Mouse (Mus musculus): ENCODE measurements around the gene Qdpr. TPM values are rescaled to one million over a fixed set of nuclear protein-coding genes. Genes with fewer than 3 reads are reported as not detected.

Qdpr gene
- polyA plus RNA-seq, 1 experiment = 21.6 TPM

DNA sequence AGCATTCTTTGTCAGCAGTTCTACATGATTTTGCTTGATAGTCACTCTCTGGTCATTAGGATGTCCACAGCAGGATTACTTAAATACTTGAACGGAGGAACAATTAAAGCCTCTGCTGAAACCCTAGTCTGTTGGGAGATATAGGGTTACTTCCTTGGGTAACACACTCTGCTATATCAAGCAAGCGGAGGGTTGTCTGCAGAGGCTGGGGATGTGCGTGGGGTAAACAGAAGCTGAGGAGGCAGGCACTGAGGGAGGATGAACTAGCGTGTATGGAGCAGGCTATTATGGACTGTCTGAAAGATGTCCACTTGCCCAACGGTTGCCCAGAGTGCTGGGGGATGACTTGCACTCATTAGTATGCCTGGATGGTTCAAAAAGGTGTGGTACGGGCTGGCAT is 3.4 kb upstream of the Qdpr start, which contains the start of gene Clrn2:
Gene Clrn2 (plus strand): TSS at position 301 of the 400 bp plus-strand sequence.
- TF ChIP-seq POLR2A (IDR thresholded peaks at IDR 0.05; ENCODE audit: control insufficient read depth, low read depth, low read length) = no peak
- TF ChIP-seq CTCF (IDR thresholded peaks at IDR 0.05; ENCODE audit: control insufficient read depth, insufficient read depth, insufficient replicate concordance, low read depth, low read length) = no peak
- peaks cover 9% of the 10 kb centered on the region for H3K4me1 ChIP-seq (ENCODE audit: control insufficient read depth, insufficient read depth, low read length)
- H3K4me3 ChIP-seq (ENCODE audit: control insufficient read depth, low read depth, low read length) = no peak within 1 kb of the TSS
- H3K27ac ChIP-seq (ENCODE audit: control insufficient read depth, insufficient read depth, low read depth, low read length) = no peak within 1 kb of the TSS
- H3K36me3 ChIP-seq (ENCODE audit: control insufficient read depth, insufficient read depth, low read length) = no peaks in the 10 kb centered on the region
- H3K27me3 ChIP-seq (ENCODE audit: control insufficient read depth, insufficient read depth, low read length) = no peaks in the 10 kb centered on the region

DNA sequence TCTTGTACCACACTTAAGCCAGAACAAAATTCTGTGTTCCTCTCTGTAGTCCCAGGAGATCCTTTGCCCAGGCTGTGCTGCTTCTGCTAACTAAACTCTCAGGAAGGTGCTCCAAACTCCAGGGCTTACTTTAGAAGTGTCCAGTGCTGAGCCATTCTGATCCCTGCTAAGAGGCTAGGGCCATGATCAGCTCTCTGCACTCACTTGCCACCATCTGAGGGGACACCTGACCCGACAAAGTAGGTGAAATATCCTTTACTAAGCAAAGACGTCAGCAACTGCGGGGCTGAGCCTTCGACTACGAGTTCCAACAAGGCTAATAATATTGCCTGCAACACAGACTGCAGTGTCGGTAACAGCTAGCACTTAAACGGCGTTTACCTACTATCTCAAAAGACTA is 830 bp downstream of the Qdpr start:
- TF ChIP-seq CTCF (IDR thresholded peaks at IDR 0.05; ENCODE audit: control insufficient read depth, insufficient read depth, insufficient replicate concordance, low read depth, low read length) = no peak
- TF ChIP-seq POLR2A (IDR thresholded peaks at IDR 0.05; ENCODE audit: control insufficient read depth, low read depth, low read length) = no peak
- Histone ChIP-seq H3K36me3 (ENCODE audit: control insufficient read depth, insufficient read depth, low read length) (no peaks in the 10 kb centered on the region), H3K4me1 (ENCODE audit: control insufficient read depth, insufficient read depth, low read length) (peaks cover 9% of the 10 kb centered on the region), H3K27ac (ENCODE audit: control insufficient read depth, insufficient read depth, low read depth, low read length) (no peak overlapping the region), H3K4me3 (ENCODE audit: control insufficient read depth, low read depth, low read length) (peak overlapping the region; percentile 16; the same call in 1 of the 2 replicates), H3K27me3 (ENCODE audit: control insufficient read depth, insufficient read depth, low read length) (no peaks in the 10 kb centered on the region)

DNA sequence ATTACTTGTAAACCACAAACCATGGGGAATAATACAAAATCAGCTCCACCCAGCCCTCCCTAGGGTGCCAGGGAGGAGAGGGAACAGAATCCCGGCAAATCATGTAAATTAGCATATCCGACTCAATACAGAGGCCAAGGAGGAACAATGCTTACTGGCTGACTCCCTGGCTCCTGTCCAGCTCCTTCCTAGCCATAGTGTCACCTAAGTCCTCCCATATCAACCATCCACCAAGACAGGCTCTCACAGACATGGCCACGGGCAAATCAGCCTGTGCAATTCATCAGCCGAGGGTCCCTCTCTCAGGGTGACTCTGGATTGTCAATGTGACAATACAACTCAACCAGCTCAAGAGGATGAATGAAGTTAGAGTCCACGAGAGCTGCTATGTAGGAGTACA is 1.4 kb downstream of the Qdpr start:
- Histone ChIP-seq H3K4me1 (ENCODE audit: control insufficient read depth, insufficient read depth, low read length) (peaks cover 9% of the 10 kb centered on the region), H3K4me3 (ENCODE audit: control insufficient read depth, low read depth, low read length) (no peak overlapping the region)

DNA sequence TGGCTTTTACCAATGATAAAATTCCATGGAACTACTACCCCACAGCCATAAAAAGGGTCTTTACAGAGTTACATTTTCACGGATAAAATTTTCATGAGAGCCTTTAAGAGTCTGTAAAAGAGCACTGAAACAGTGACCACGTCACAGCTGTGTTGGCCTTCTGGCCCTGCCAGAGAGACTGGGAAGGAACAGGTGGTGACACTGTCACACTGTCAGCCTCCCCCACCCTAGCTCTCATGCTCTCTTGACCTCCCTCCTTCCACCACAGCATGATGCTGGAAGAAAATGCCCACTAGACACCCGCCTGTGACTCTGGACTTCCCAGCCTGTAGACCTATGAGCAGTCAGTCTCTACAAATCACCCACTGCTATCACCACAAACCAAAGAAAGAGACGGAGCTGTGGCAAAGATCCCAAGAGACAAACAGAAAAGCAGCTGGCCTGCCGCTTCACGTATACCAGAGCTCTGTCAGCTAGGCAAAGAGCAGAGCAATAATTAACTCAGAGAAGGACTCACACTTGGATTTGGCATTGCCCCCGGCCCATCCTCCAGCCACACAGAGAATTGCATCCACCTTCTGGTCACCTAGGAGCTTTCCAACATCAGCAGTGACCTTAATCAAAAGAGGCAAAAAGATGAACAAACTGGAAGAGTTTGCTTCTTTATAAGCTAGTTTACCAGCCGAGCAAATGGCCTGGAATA is 5.8 kb downstream of the Qdpr start:
- Histone ChIP-seq H3K27me3 (ENCODE audit: control insufficient read depth, insufficient read depth, low read length) (no peaks in the 10 kb centered on the region), H3K36me3 (ENCODE audit: control insufficient read depth, insufficient read depth, low read length) (no peaks in the 10 kb centered on the region), H3K4me3 (ENCODE audit: control insufficient read depth, low read depth, low read length) (no peak overlapping the region), H3K27ac (ENCODE audit: control insufficient read depth, insufficient read depth, low read depth, low read length) (no peak overlapping the region), H3K4me1 (ENCODE audit: control insufficient read depth, insufficient read depth, low read length) (peaks cover 8% of the 10 kb centered on the region)
- TF ChIP-seq CTCF (IDR thresholded peaks at IDR 0.05; ENCODE audit: control insufficient read depth, insufficient read depth, insufficient replicate concordance, low read depth, low read length) = no peak
- TF ChIP-seq POLR2A (IDR thresholded peaks at IDR 0.05; ENCODE audit: control insufficient read depth, low read depth, low read length) = no peak

More for the DNA sequence above, 1.4 kb downstream of the Qdpr start:
- TF ChIP-seq POLR2A (IDR thresholded peaks at IDR 0.05; ENCODE audit: control insufficient read depth, low read depth, low read length) (no peak), CTCF (IDR thresholded peaks at IDR 0.05; ENCODE audit: control insufficient read depth, insufficient read depth, insufficient replicate concordance, low read depth, low read length) (no peak)
- no peaks in the 10 kb centered on the region for H3K36me3 ChIP-seq (ENCODE audit: control insufficient read depth, insufficient read depth, low read length)
- no peak overlapping the region for H3K27ac ChIP-seq (ENCODE audit: control insufficient read depth, insufficient read depth, low read depth, low read length)
- H3K27me3 ChIP-seq (ENCODE audit: control insufficient read depth, insufficient read depth, low read length) = no peaks in the 10 kb centered on the region

DNA sequence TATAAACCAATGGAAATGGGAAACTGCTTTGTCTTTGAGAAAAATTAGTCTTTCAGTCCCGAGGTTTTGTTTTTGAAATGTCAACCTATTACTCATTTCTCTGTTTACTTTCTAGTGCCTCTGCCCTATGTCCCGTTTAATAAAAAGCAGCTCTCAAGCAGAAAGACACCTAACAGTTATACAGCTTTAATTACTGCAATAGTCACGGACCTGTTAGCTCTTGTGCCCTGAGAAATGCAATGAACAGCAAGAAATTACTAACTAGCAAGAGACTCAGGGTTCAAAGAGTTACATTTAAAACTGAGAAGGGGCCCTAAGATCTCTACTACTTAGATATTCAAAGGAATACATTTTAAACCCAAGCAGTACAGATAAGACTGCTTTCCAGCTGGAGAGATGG is 8.3 kb downstream of the Qdpr start:
- TF ChIP-seq CTCF (IDR thresholded peaks at IDR 0.05; ENCODE audit: control insufficient read depth, insufficient read depth, insufficient replicate concordance, low read depth, low read length) = no peak
- no peak for TF ChIP-seq POLR2A (IDR thresholded peaks at IDR 0.05; ENCODE audit: control insufficient read depth, low read depth, low read length)
- Histone ChIP-seq H3K36me3 (ENCODE audit: control insufficient read depth, insufficient read depth, low read length) (no peaks in the 10 kb centered on the region), H3K27ac (ENCODE audit: control insufficient read depth, insufficient read depth, low read depth, low read length) (no peak overlapping the region)

DNA sequence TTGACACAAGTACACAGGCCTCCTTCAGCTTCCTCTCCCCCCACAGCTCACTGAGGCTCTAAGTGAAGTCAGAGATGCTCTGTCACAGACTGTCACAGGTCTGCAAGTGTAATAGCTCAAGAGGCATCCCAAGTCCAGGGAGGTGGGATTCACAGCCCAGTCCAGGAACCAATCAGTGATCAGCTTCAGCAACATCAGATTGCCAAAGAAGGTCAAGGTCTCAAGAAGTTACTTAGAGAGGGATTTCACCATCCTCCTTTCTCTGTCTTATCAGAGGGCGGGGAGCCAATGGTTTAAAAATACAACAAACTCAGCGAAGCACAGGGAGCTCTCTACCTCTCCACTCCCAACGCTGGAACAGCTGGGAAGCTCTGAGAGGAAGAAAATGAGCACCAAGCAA is 8.9 kb downstream of the Qdpr start:
- no peaks in the 10 kb centered on the region for H3K36me3 ChIP-seq (ENCODE audit: control insufficient read depth, insufficient read depth, low read length)
- no peak overlapping the region for H3K4me3 ChIP-seq (ENCODE audit: control insufficient read depth, low read depth, low read length)
- H3K27me3 ChIP-seq (ENCODE audit: control insufficient read depth, insufficient read depth, low read length) = no peaks in the 10 kb centered on the region
- no peak overlapping the region for H3K27ac ChIP-seq (ENCODE audit: control insufficient read depth, insufficient read depth, low read depth, low read length)
- no peak for TF ChIP-seq CTCF (IDR thresholded peaks at IDR 0.05; ENCODE audit: control insufficient read depth, insufficient read depth, insufficient replicate concordance, low read depth, low read length)
- TF ChIP-seq POLR2A (IDR thresholded peaks at IDR 0.05; ENCODE audit: control insufficient read depth, low read depth, low read length) = no peak
- no peaks in the 10 kb centered on the region for H3K4me1 ChIP-seq (ENCODE audit: control insufficient read depth, insufficient read depth, low read length)

More for the DNA sequence above, 8.3 kb downstream of the Qdpr start:
- no peaks in the 10 kb centered on the region for H3K4me1 ChIP-seq (ENCODE audit: control insufficient read depth, insufficient read depth, low read length)
- no peaks in the 10 kb centered on the region for H3K27me3 ChIP-seq (ENCODE audit: control insufficient read depth, insufficient read depth, low read length)
- H3K4me3 ChIP-seq (ENCODE audit: control insufficient read depth, low read depth, low read length) = no peak overlapping the region

DNA sequence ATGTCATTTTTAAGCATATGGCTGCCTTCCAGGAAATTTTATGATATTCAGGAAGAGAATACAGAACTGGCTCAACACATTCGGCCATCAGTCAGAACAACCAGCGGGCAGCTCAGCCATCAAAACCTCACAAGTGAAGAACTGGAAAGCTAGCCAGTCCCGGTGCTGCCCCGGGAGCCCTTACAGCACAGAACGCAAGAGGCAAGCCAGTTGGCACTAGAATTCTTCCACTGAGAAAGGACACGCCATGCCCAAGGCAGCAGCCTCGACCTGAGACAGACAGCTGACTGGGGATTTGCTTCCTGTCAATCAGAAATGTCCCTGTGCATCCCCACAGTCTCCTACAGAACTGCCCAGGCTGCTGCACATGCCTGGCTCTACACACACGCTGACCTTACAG is 11.7 kb downstream of the Qdpr start:
- Histone ChIP-seq H3K27ac (ENCODE audit: control insufficient read depth, insufficient read depth, low read depth, low read length) (no peak overlapping the region), H3K4me3 (ENCODE audit: control insufficient read depth, low read depth, low read length) (no peak overlapping the region), H3K36me3 (ENCODE audit: control insufficient read depth, insufficient read depth, low read length) (no peaks in the 10 kb centered on the region), H3K4me1 (ENCODE audit: control insufficient read depth, insufficient read depth, low read length) (no peaks in the 10 kb centered on the region), H3K27me3 (ENCODE audit: control insufficient read depth, insufficient read depth, low read length) (no peaks in the 10 kb centered on the region)
- no peak for TF ChIP-seq POLR2A (IDR thresholded peaks at IDR 0.05; ENCODE audit: control insufficient read depth, low read depth, low read length)
